Mouse (Mus musculus) gastrocnemius, postnatal 10 days (tissue): ENCODE results near the gene Foxd1. TPM values are rescaled to one million over a fixed set of nuclear protein-coding genes. Genes with fewer than 3 reads are reported as not detected.
A peak's percentile ranks its signal among the peaks of the same experiment; 100 is the strongest.

Experiments
- DNase-seq: peaks from one replicate; pipeline ENCODE4 v3.0.0; 2021; ENCODE audit warnings: mixed read lengths
- total RNA-seq, 2 experiments: library from RNA; stranded (reverse); gene quantifications; 2 replicates each; pipeline ENCODE4 v1.2.3; 2021

Gene Foxd1
- total RNA-seq, 2 experiments from 2014 or later: 0.28 to 0.36 TPM

GRCm38 (mm10) chr13:98389092-98389491, 35.0 kb downstream of the Foxd1 start:
- DNase-seq: no peak

GRCm38 (mm10) chr13:98390363-98390762, 36.3 kb downstream of the Foxd1 start:
- DNase-seq: no peak

- peak; percentile 45 for DNase-seq
Measured at GRCm38 (mm10) chr13:98390771-98391634, 37.0 kb downstream of the Foxd1 start.

- DNase-seq: no peak
Measured at GRCm38 (mm10) chr13:98391635-98391990, 37.6 kb downstream of the Foxd1 start.

- DNase-seq: no peak
Measured at GRCm38 (mm10) chr13:98392031-98392430, 38.0 kb downstream of the Foxd1 start.

GRCm38 (mm10) chr13:98393356-98394070, 39.5 kb downstream of the Foxd1 start:
- DNase-seq: peak; percentile 19

Other genes starting within 250 kb of the Foxd1 start
- gene Arhgef28, start 147.8 kb upstream of the Foxd1 start, total RNA-seq: 1 to 10 TPM; 5.0 to 6.0 TPM
- 1 to 10 TPM; 5.2 to 6.4 TPM for gene Utp15, start 91.2 kb upstream of the Foxd1 start, total RNA-seq
- gene Ankra2, start 91.2 kb upstream of the Foxd1 start, total RNA-seq: 10 to 100 TPM; 16.0 to 17.3 TPM
- not detected for gene Gm21976, start 74.4 kb upstream of the Foxd1 start, total RNA-seq
- gene Btf3, start 37.2 kb upstream of the Foxd1 start, total RNA-seq: 100 to 1,000 TPM; 311 to 330 TPM
- gene Gm10320, start 137.8 kb downstream of the Foxd1 start, total RNA-seq: not detected